Comparison of ENCODE assay signal across 7 mouse cellular contexts in the genomic region with DNA sequence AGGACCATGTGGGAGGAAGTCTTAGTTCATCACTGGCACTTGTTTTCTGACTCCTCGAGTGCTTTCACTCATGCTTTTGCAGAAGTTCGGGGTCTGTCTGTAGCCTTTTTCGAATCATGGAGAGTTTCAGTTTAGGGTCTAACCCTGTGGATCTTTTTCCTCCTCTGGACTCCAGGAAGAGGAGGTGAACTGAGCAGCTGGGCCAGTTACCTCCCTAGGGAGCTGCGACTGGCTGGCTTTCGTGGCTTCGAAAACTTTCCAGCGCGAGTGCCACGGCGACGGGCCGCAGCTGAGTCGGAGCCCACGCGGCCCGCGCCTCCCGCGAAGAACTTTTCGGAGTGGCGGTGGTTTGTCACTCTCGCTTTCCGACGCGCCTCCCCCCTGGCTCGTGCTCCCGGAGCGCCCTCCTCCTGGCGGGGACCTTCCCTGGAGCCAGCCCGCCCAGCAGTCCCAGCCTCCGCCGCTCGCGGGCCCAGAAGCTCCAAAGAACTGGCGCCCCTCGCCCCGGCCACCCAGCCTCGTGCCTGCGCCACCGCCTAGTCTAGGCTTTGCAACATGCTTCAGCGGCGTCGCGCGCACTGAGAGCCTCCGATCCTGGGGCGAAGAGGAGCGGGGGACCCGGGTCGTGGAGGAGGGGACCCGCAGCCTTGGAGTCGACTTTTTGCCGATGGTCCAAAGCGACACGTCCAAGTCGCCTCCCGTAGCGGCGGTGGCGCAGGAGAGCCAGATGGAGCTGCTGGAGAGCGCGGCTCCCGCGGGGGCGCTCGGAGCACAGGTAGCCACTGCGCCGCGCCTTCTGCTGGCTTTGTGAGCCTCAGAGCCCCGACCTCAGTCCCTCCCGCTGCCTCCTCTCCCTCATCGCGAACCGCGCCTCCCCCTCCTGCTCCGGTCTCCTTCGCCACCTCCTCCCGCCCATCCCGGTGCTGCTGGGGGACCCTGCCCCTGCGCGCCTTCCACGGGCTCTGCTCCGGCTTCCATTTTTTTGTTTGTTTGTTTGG. TPM values are rescaled to one million over a fixed set of nuclear protein-coding genes. Genes with fewer than 3 reads are reported as not detected.
DNase-seq lines count a peak whose midpoint lies in the region; ATAC-seq and TF ChIP-seq lines count a peak whose summit lies in the region.

No protein-coding gene starts in this region.

- peak; percentile 84 for ATAC-seq in embryonic facial prominence, embryonic 13.5 days (ENCODE audit: insufficient number of reproducible peaks, insufficient read depth, low FRiP score, low TSS enrichment, low read depth)
- ATAC-seq in heart, embryonic 11.5 days (replicated peaks; ENCODE audit: insufficient number of reproducible peaks, low FRiP score, low TSS enrichment), result peak; percentile 82
- peak; percentile 95 for ATAC-seq in kidney, embryonic 15.5 days (replicated peaks; ENCODE audit: low FRiP score)
- ATAC-seq in monocyte, adult 5-6 weeks (replicated peaks; ENCODE audit: insufficient number of reproducible peaks, low FRiP score, low TSS enrichment, poor library complexity, severe bottlenecking), result 0 out of 2 replicates have a peak, but pooled peaks have one; percentile 34
- peak; percentile 87 for ATAC-seq in stomach, embryonic 15.5 days (ENCODE audit: insufficient read depth, low FRiP score, low read depth)

- no peaks in the 10 kb centered on the region for H3K79me2 ChIP-seq in liver, adult 2 months (ENCODE audit: control insufficient read depth, insufficient read depth, low read length)

- H3K4me1 ChIP-seq in bone marrow, adult 2 months (ENCODE audit: control insufficient read depth, insufficient read depth, low read length), result no peaks in the 10 kb centered on the region
- peaks cover 16% of the 10 kb centered on the region for H3K4me1 ChIP-seq in embryonic facial prominence, embryonic 13.5 days
- peaks cover 5% of the 10 kb centered on the region for H3K4me1 ChIP-seq in heart, embryonic 11.5 days (ENCODE audit: control insufficient read depth, insufficient read depth, low read length)
- peaks cover 16% of the 10 kb centered on the region for H3K4me1 ChIP-seq in kidney, embryonic 15.5 days
- H3K4me1 ChIP-seq in liver, adult 2 months (ENCODE audit: control insufficient read depth, insufficient read depth, low read length), result peaks cover 4% of the 10 kb centered on the region
- peaks cover 10% of the 10 kb centered on the region; the same call in 1 of the 2 replicates for H3K4me1 ChIP-seq in stomach, embryonic 15.5 days

- DNase-seq in liver, adult 2 months (ENCODE audit: extremely low read depth, low read depth, low spot score), result no peak

- H3K9ac ChIP-seq in embryonic facial prominence, embryonic 13.5 days, result peak overlapping the region; percentile 80
- peak overlapping the region; percentile 92 for H3K9ac ChIP-seq in heart, embryonic 11.5 days (ENCODE audit: low read depth, low read length)
- H3K9ac ChIP-seq in kidney, embryonic 15.5 days, result peak overlapping the region; percentile 59
- H3K9ac ChIP-seq in liver, adult 2 months (ENCODE audit: low read depth, low read length), result peak overlapping the region; percentile 68
- peak overlapping the region; percentile 50 for H3K9ac ChIP-seq in stomach, embryonic 15.5 days

- H3K9me3 ChIP-seq in embryonic facial prominence, embryonic 13.5 days, result no peaks in the 10 kb centered on the region
- H3K9me3 ChIP-seq in heart, embryonic 11.5 days (replicated peaks; ENCODE audit: control insufficient read depth, low read length), result no peaks in the 10 kb centered on the region
- no peaks in the 10 kb centered on the region for H3K9me3 ChIP-seq in kidney, embryonic 15.5 days (replicated peaks)
- no peaks in the 10 kb centered on the region for H3K9me3 ChIP-seq in stomach, embryonic 15.5 days

- 1% methylated on average over 83 of the region's 83 CpGs for WGBS in bone marrow, adult 2 months
- WGBS in embryonic facial prominence, embryonic 13.5 days, result under 1% methylated on average over 80 of the region's 83 CpGs
- under 1% methylated on average over 77 of the region's 83 CpGs for WGBS in heart, embryonic 11.5 days (ENCODE audit: insufficient replicate concordance)
- under 1% methylated on average over 71 of the region's 83 CpGs for WGBS in kidney, embryonic 15.5 days
- WGBS in liver, adult 2 months, result under 1% methylated on average over 83 of the region's 83 CpGs
- WGBS in stomach, embryonic 15.5 days, result under 1% methylated on average over 81 of the region's 83 CpGs

- peaks cover 4% of the 10 kb centered on the region for H3K27me3 ChIP-seq in embryonic facial prominence, embryonic 13.5 days
- no peaks in the 10 kb centered on the region for H3K27me3 ChIP-seq in heart, embryonic 11.5 days (ENCODE audit: control insufficient read depth, insufficient read depth, low read length)
- H3K27me3 ChIP-seq in kidney, embryonic 15.5 days, result peaks cover 31% of the 10 kb centered on the region
- peaks cover 12% of the 10 kb centered on the region for H3K27me3 ChIP-seq in liver, adult 2 months (ENCODE audit: control insufficient read depth, insufficient read depth, low read length)
- H3K27me3 ChIP-seq in stomach, embryonic 15.5 days (replicated peaks), result no peaks in the 10 kb centered on the region

- no peaks in the 10 kb centered on the region for H3K36me3 ChIP-seq in embryonic facial prominence, embryonic 13.5 days
- H3K36me3 ChIP-seq in heart, embryonic 11.5 days (ENCODE audit: control insufficient read depth, insufficient read depth, low read length), result no peaks in the 10 kb centered on the region
- no peaks in the 10 kb centered on the region for H3K36me3 ChIP-seq in kidney, embryonic 15.5 days
- H3K36me3 ChIP-seq in liver, adult 2 months (ENCODE audit: control insufficient read depth, insufficient read depth, low read length), result no peaks in the 10 kb centered on the region
- H3K36me3 ChIP-seq in stomach, embryonic 15.5 days, result no peaks in the 10 kb centered on the region

- no peak for TF ChIP-seq CTCF in bone marrow, adult 2 months (IDR thresholded peaks at IDR 0.05; ENCODE audit: control insufficient read depth, insufficient read depth, low read length)
- TF ChIP-seq CTCF in liver, adult 2 months (IDR thresholded peaks at IDR 0.05; ENCODE audit: low read depth, low read length), result no peak

- peak overlapping the region; percentile 94 for H3K4me2 ChIP-seq in embryonic facial prominence, embryonic 13.5 days
- peak overlapping the region; percentile 80 for H3K4me2 ChIP-seq in heart, embryonic 11.5 days
- H3K4me2 ChIP-seq in kidney, embryonic 15.5 days, result peak overlapping the region; percentile 97
- H3K4me2 ChIP-seq in stomach, embryonic 15.5 days, result peak overlapping the region; percentile 95

- H3K27ac ChIP-seq in bone marrow, adult 2 months (ENCODE audit: control insufficient read depth, insufficient read depth, low read depth, low read length, poor library complexity), result no peak overlapping the region; the same call in 1 of the 2 replicates
- peak overlapping the region; percentile 69 for H3K27ac ChIP-seq in embryonic facial prominence, embryonic 13.5 days
- peak overlapping the region; percentile 94 for H3K27ac ChIP-seq in heart, embryonic 11.5 days (ENCODE audit: low read depth, low read length)
- peak overlapping the region; percentile 58; the same call in 1 of the 2 replicates for H3K27ac ChIP-seq in kidney, embryonic 15.5 days
- H3K27ac ChIP-seq in liver, adult 2 months (replicated peaks; ENCODE audit: insufficient read depth, low read depth, low read length), result 0 out of 2 replicates have a peak overlapping the region, but pooled peaks have one; percentile 36
- peak overlapping the region; percentile 72 for H3K27ac ChIP-seq in stomach, embryonic 15.5 days

- peak; percentile 19; the same call in 1 of the 2 replicates for TF ChIP-seq POLR2A in bone marrow, adult 2 months (IDR thresholded peaks at IDR 0.05; ENCODE audit: borderline replicate concordance, control insufficient read depth, low read depth, low read length)
- no peak for TF ChIP-seq POLR2A in liver, adult 2 months (IDR thresholded peaks at IDR 0.05; ENCODE audit: extremely low read depth, insufficient read depth, low read length)

- H3K4me3 ChIP-seq in bone marrow, adult 2 months (replicated peaks; ENCODE audit: control insufficient read depth, low read depth, low read length), result peak overlapping the region; percentile 74
- peak overlapping the region; percentile 66 for H3K4me3 ChIP-seq in embryonic facial prominence, embryonic 13.5 days
- peak overlapping the region; percentile 81 for H3K4me3 ChIP-seq in heart, embryonic 11.5 days (ENCODE audit: low read depth, low read length)
- peak overlapping the region; percentile 65 for H3K4me3 ChIP-seq in kidney, embryonic 15.5 days (replicated peaks)
- H3K4me3 ChIP-seq in liver, adult 2 months (ENCODE audit: insufficient read depth, low read depth, low read length), result peak overlapping the region; percentile 67
- H3K4me3 ChIP-seq in stomach, embryonic 15.5 days (replicated peaks), result peak overlapping the region; percentile 63

RNA-seq across cellular contexts. Expression of a gene that starts 1.2 kb away (rescaled TPM):
- polyA plus RNA-seq in bone marrow, adult 2 months (2011; ENCODE audit: insufficient read depth, insufficient read length, low replicate concordance, missing spikeins), result 0.65 and 0.77 TPM in 2 replicates
- 2.0 and 3.2 TPM in 2 replicates for polyA plus RNA-seq in embryonic facial prominence, embryonic 13.5 days (2015; fragmentation: Nextera tagmentation; extraction: Ambion mirVana)
- 7.6 and 12.2 TPM in 2 replicates for polyA plus RNA-seq in heart, embryonic 11.5 days (2014; fragmentation: Nextera tagmentation; extraction: Ambion mirVana)
- 1.5 and 1.7 TPM in 2 replicates for polyA plus RNA-seq in kidney, embryonic 15.5 days (2015; fragmentation: Nextera tagmentation; extraction: Ambion mirVana)
- total RNA-seq in liver, adult 2 months (2014; rRNA removed), result 0.46 and 1.1 TPM in 2 replicates
- 0.06 and 0.12 TPM in 2 replicates for polyA plus RNA-seq in liver, adult 2 months (2012; rRNA removed)
- total RNA-seq in monocyte, adult 5-6 weeks (2017), result 0.29 to 0.67 TPM in 2 of 3 replicates, not detected in the other
- polyA plus RNA-seq in stomach, embryonic 15.5 days (2015; fragmentation: Nextera tagmentation; extraction: Ambion mirVana), result 3.0 and 3.5 TPM in 2 replicates

Comparison
In these comparisons a context has a peak if more than half of its experiments do, and no peak if none do; other contexts are left out.
1. ATAC-seq: peak in every context shown above with its lines; median percentile 95 in kidney, embryonic 15.5 days; 87 in stomach, embryonic 15.5 days; 84 in embryonic facial prominence, embryonic 13.5 days; 82 in heart, embryonic 11.5 days; 34 in monocyte, adult 5-6 weeks.